Mouse (Mus musculus): ENCODE results near the gene 6330409D20Rik.

Gene 6330409D20Rik

GRCm38 (mm10) chr2:32693823-32694411 is 46.9 kb downstream of the 6330409D20Rik start:
- DNase-seq: peak; percentile 99

GRCm38 (mm10) chr2:32693282-32693681 is 47.5 kb downstream of the 6330409D20Rik start:
- DNase-seq: peak; percentile 26

GRCm38 (mm10) chr2:32692496-32692895 is 48.3 kb downstream of the 6330409D20Rik start:
- no peak for DNase-seq

GRCm38 (mm10) chr2:32691041-32691440 is 49.8 kb downstream of the 6330409D20Rik start:
- no peak for DNase-seq

- DNase-seq: peak; percentile 92
Measured at GRCm38 (mm10) chr2:32689420-32689819, 51.4 kb downstream of the 6330409D20Rik start.

GRCm38 (mm10) chr2:32687562-32687961 is 53.3 kb downstream of the 6330409D20Rik start:
- DNase-seq: no peak

GRCm38 (mm10) chr2:32686640-32687039 is 54.2 kb downstream of the 6330409D20Rik start:
- DNase-seq: no peak

GRCm38 (mm10) chr2:32685807-32686206 is 55.0 kb downstream of the 6330409D20Rik start:
- DNase-seq: no peak

GRCm38 (mm10) chr2:32684681-32685428 is 56.0 kb downstream of the 6330409D20Rik start:
- DNase-seq: no peak

GRCm38 (mm10) chr2:32683701-32684100 is 57.1 kb downstream of the 6330409D20Rik start:
- DNase-seq: no peak

GRCm38 (mm10) chr2:32682721-32683417 is 57.9 kb downstream of the 6330409D20Rik start:
- DNase-seq: no peak
